In genomic region chr17:87041739-87042138, GRCm38 (mm10) we compare ENCODE assay signal across 9 mouse cellular contexts. TPM values are rescaled to one million over a fixed set of nuclear protein-coding genes. Genes with fewer than 3 reads are reported as not detected.
DNase-seq lines count a peak whose midpoint lies in the region; ATAC-seq lines count a peak whose summit lies in the region.
"Had no signal": no experiment of that assay in that cellular context is flagged by ENCODE, and none has a peak within 500 bp of the region (broad histone marks: within the 10 kb centered on the region; RNA-seq: fewer than 3 reads in every experiment).

No protein-coding gene starts in this region.

- no peak overlapping the region for H3K9ac ChIP-seq in heart, embryonic 16.5 days (ENCODE audit: low read length)
- H3K9ac ChIP-seq in heart, embryonic 11.5 days (ENCODE audit: low read depth, low read length): no peak overlapping the region
- no peak overlapping the region for H3K9ac ChIP-seq in hindbrain, embryonic 14.5 days
- no peak overlapping the region for H3K9ac ChIP-seq in kidney, embryonic 15.5 days

- ATAC-seq in heart, embryonic 16.5 days (replicated peaks; ENCODE audit: extremely low read depth, insufficient read depth, low FRiP score): no peak
- ATAC-seq in heart, embryonic 11.5 days (replicated peaks; ENCODE audit: insufficient number of reproducible peaks, low FRiP score, low TSS enrichment): no peak
- ATAC-seq in frontal cortex, adult (ENCODE audit: low TSS enrichment): peak; percentile 60
- no peak for ATAC-seq in hindbrain, embryonic 14.5 days (ENCODE audit: low FRiP score)
- no peak for ATAC-seq in kidney, embryonic 15.5 days (replicated peaks; ENCODE audit: low FRiP score)

- no peak overlapping the region for H3K4me3 ChIP-seq in heart, embryonic 16.5 days (ENCODE audit: low read length)
- H3K4me3 ChIP-seq in heart, embryonic 11.5 days (ENCODE audit: low read depth, low read length): no peak overlapping the region
- H3K4me3 ChIP-seq in hindbrain, embryonic 14.5 days (replicated peaks; ENCODE audit: low read length): no peak overlapping the region
- no peak overlapping the region for H3K4me3 ChIP-seq in kidney, embryonic 15.5 days (replicated peaks)

- 61% methylated on average over 19 of the region's 19 CpGs for WGBS in heart, embryonic 16.5 days
- WGBS in heart, embryonic 11.5 days (ENCODE audit: insufficient replicate concordance): 59% methylated on average over 19 of the region's 19 CpGs
- 69% methylated on average over 19 of the region's 19 CpGs for WGBS in hindbrain, embryonic 14.5 days
- 74% methylated on average over 19 of the region's 19 CpGs for WGBS in kidney, embryonic 15.5 days

- 0 out of 2 replicates have a peak, but pooled peaks cover 3% of the 10 kb centered on the region for H3K36me3 ChIP-seq in heart, embryonic 16.5 days (ENCODE audit: control insufficient read depth, insufficient read depth)
- H3K36me3 ChIP-seq in heart, embryonic 11.5 days (ENCODE audit: control insufficient read depth, insufficient read depth, low read length): no peaks in the 10 kb centered on the region
- H3K36me3 ChIP-seq in hindbrain, embryonic 14.5 days (replicated peaks; ENCODE audit: control insufficient read depth, insufficient read depth): peaks cover 15% of the 10 kb centered on the region
- peaks cover 13% of the 10 kb centered on the region; the same call in 1 of the 2 replicates for H3K36me3 ChIP-seq in kidney, embryonic 15.5 days

- H3K27me3 ChIP-seq in heart, embryonic 16.5 days (ENCODE audit: control insufficient read depth, insufficient read depth, low read length): peaks cover 2% of the 10 kb centered on the region; the same call in 1 of the 2 replicates
- peaks cover 4% of the 10 kb centered on the region; the same call in 1 of the 2 replicates for H3K27me3 ChIP-seq in heart, embryonic 11.5 days (ENCODE audit: control insufficient read depth, insufficient read depth, low read length)
- H3K27me3 ChIP-seq in hindbrain, embryonic 14.5 days (ENCODE audit: control insufficient read depth, insufficient read depth, low read length): no peaks in the 10 kb centered on the region
- H3K27me3 ChIP-seq in kidney, embryonic 15.5 days: no peaks in the 10 kb centered on the region

- DNase-seq in left cerebral cortex, postnatal 14 days (ENCODE audit: low spot score in 2 of 2): peak; percentile 60 to 67
- peak; percentile 52 for DNase-seq in right cerebral cortex, postnatal 14 days
- no peak for DNase-seq in MN1 (ENCODE audit: low spot score)
- no peak for DNase-seq in hindbrain, embryonic 14.5 days (ENCODE audit: low spot score)
- DNase-seq: thymus, adult 2 months had no signal

- H3K4me2 ChIP-seq in heart, embryonic 16.5 days (ENCODE audit: low read depth, low read length): peak overlapping the region; percentile 18; the same call in 1 of the 2 replicates
- no peak overlapping the region for H3K4me2 ChIP-seq in heart, embryonic 11.5 days
- no peak overlapping the region for H3K4me2 ChIP-seq in hindbrain, embryonic 14.5 days (replicated peaks)
- H3K4me2 ChIP-seq in kidney, embryonic 15.5 days: no peak overlapping the region

- no peak overlapping the region for H3K27ac ChIP-seq in heart, embryonic 16.5 days (ENCODE audit: low read length)
- no peak overlapping the region for H3K27ac ChIP-seq in heart, embryonic 11.5 days (ENCODE audit: low read depth, low read length)
- no peak overlapping the region for H3K27ac ChIP-seq in hindbrain, embryonic 14.5 days
- no peak overlapping the region for H3K27ac ChIP-seq in kidney, embryonic 15.5 days

- no peaks in the 10 kb centered on the region for H3K4me1 ChIP-seq in heart, embryonic 16.5 days (ENCODE audit: control insufficient read depth, insufficient read depth, low read length)
- H3K4me1 ChIP-seq in heart, embryonic 11.5 days (ENCODE audit: control insufficient read depth, insufficient read depth, low read length): no peaks in the 10 kb centered on the region
- no peaks in the 10 kb centered on the region for H3K4me1 ChIP-seq in hindbrain, embryonic 14.5 days (replicated peaks; ENCODE audit: control insufficient read depth, insufficient read depth, low read length)
- no peaks in the 10 kb centered on the region for H3K4me1 ChIP-seq in kidney, embryonic 15.5 days

- intact Hi-C loops in left cerebral cortex, postnatal 14 days (cut with DNase I): loop anchor here (5.0 to 10.0 kb wide), 2 partner anchors 66 to 533 kb away; partner anchors contain the start of gene Socs5

- H3K9me3 ChIP-seq in heart, embryonic 16.5 days (replicated peaks; ENCODE audit: control insufficient read depth, low read length): no peaks in the 10 kb centered on the region
- no peaks in the 10 kb centered on the region for H3K9me3 ChIP-seq in heart, embryonic 11.5 days (replicated peaks; ENCODE audit: control insufficient read depth, low read length)
- H3K9me3 ChIP-seq in hindbrain, embryonic 14.5 days (ENCODE audit: control insufficient read depth, low read length): no peaks in the 10 kb centered on the region
- H3K9me3 ChIP-seq in kidney, embryonic 15.5 days (replicated peaks): no peaks in the 10 kb centered on the region

RNA-seq across cellular contexts. Expression of gene Cript, which starts 16.4 kb away (rescaled TPM):
- polyA plus RNA-seq in heart, embryonic 16.5 days (2015; fragmentation: Nextera tagmentation; extraction: Ambion mirVana): 106 and 120 TPM in 2 replicates
- polyA plus RNA-seq in heart, embryonic 11.5 days (2014; fragmentation: Nextera tagmentation; extraction: Ambion mirVana): 118 and 125 TPM in 2 replicates
- 10 to 100 TPM; 58.6 to 61.3 TPM for total RNA-seq in left cerebral cortex, postnatal 14 days (2021)
- 204 and 219 TPM in 2 replicates for polyA plus RNA-seq in hindbrain, embryonic 14.5 days (2014; fragmentation: Nextera tagmentation; extraction: Ambion mirVana)
- 136 and 147 TPM in 2 replicates for polyA plus RNA-seq in kidney, embryonic 15.5 days (2015; fragmentation: Nextera tagmentation; extraction: Ambion mirVana)

RNA-seq across cellular contexts. Expression of gene Pigf, which starts 16.5 kb away (rescaled TPM):
- polyA plus RNA-seq in heart, embryonic 16.5 days (2015; fragmentation: Nextera tagmentation; extraction: Ambion mirVana): 13.7 and 14.2 TPM in 2 replicates
- 17.9 and 20.0 TPM in 2 replicates for polyA plus RNA-seq in heart, embryonic 11.5 days (2014; fragmentation: Nextera tagmentation; extraction: Ambion mirVana)
- 10 to 100 TPM; 16.6 to 16.9 TPM for total RNA-seq in left cerebral cortex, postnatal 14 days (2021)
- 35.4 and 35.5 TPM in 2 replicates for polyA plus RNA-seq in hindbrain, embryonic 14.5 days (2014; fragmentation: Nextera tagmentation; extraction: Ambion mirVana)
- polyA plus RNA-seq in kidney, embryonic 15.5 days (2015; fragmentation: Nextera tagmentation; extraction: Ambion mirVana): 39.2 and 46.7 TPM in 2 replicates

Comparison
In these comparisons a context has a peak if more than half of its experiments do, and no peak if none do; other contexts are left out.
1. DNase-seq: peak in left cerebral cortex, postnatal 14 days (2 of 2) and right cerebral cortex, postnatal 14 days (single experiment); none in MN1 (single experiment) and hindbrain, embryonic 14.5 days (single experiment).